Mouse (Mus musculus): ENCODE measurements around the gene 7420426K07Rik.

The 7420426K07Rik gene

DNA sequence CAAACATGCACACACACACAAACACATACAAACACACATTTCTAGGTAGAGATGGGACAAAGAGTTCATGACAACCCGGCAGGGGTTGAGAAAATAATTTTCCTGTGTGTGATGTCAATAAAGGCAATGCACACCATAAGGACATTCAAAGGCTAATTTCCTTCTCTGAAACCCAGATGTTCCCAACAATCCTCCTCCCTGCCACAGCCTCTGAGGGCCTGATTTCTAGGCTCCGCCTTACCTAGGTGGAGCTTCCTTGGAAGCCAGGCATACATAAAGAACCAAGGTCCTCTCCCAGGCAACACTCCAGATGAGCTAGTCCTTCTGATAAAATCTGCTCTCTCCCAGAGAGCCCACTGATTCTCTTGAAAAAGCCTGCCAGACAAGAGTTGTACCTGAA lies at the start of gene 7420426K07Rik:
Gene 7420426K07Rik (plus strand): TSS at position 301 of the 400 bp plus-strand sequence.
- ATAC-seq (ENCODE audit: low TSS enrichment), result no peak

DNA sequence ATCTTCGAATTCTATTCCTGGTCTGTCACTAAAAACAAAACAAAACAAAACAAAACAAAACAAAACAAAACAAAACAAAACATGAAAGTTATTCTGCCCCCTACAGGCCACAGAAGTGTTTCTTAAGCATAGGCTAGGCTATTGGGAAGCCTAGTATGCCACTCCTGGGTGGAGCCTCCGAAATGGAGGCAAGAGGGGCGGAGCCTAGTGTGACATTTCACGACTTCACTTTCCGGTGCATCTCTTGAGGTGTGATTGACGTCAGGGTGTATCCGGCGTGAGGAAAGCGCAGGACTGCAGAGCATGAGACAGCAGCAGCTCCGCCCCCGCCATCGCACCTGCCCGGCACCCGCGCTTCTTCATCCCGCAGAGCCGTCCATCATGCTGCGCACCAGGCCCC lies 46.7 kb upstream of the 7420426K07Rik start, which contains the start of gene Prr23a2:
Gene Prr23a2 (plus strand): TSS at position 285 of the 400 bp plus-strand sequence.
- no peak for ATAC-seq (ENCODE audit: low TSS enrichment)

DNA sequence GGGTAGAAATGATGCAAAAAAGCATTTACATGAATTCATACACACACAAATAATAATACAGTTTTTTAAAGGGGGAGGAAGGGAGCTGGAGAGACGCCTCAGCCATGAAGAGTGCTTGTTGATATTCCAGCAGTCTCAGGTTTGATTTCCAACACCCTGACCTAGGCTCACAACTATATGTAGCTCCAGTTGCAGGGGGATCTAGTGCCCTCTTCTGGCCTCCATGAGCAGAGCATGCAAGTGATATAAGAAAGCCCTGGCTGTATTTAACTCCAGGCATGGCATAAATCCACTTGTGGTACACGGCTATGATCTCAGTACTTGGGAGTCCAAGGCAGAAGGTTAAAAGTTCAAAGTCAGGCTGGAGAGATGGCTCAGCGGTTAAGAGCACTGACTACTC lies 39.5 kb upstream of the 7420426K07Rik start:
- no peak for ATAC-seq (ENCODE audit: low TSS enrichment)

DNA sequence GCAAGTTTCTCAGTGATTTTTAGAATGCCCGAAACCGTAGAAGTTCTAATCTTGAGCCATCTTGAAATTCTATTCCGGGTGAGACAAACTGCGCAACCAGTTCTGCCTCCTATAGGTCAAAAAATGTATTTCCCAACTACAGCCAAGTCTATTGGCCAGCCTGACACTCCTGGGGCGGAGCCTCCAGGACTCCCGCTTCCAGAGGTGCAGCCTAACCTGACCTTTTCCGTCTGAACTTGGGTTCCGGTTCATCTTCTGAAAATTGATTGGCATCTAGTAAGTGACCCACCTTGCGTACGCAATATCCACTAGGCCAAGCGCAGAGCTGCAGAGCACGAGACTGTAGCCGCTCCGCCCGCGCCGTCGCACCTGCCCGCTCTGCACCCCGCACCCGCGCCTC lies 38.3 kb upstream of the 7420426K07Rik start, which contains the start of gene Prr23a3:
Gene Prr23a3 (plus strand): TSS at position 197 of the 400 bp plus-strand sequence.
- ATAC-seq (ENCODE audit: low TSS enrichment), result no peak

DNA sequence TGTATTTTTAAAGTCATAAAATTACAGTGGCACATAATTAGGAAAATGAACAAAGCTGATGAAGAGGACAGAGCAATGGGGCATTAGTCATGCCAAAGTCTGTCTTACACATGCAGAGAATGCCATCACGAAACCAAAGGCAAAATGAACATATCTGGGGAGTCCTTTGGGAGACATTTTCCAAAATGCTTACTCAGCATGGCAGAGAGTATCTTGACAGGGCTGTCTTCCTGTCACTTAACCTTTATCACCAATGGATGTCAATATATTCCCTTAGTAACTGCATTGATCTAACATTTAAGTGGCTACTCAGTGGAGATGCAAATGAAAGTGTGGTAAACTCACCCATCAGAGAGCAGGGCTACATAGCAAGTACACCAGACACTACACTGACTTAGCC lies 1.4 kb upstream of the 7420426K07Rik start:
- no peak for ATAC-seq (ENCODE audit: low TSS enrichment)

DNA sequence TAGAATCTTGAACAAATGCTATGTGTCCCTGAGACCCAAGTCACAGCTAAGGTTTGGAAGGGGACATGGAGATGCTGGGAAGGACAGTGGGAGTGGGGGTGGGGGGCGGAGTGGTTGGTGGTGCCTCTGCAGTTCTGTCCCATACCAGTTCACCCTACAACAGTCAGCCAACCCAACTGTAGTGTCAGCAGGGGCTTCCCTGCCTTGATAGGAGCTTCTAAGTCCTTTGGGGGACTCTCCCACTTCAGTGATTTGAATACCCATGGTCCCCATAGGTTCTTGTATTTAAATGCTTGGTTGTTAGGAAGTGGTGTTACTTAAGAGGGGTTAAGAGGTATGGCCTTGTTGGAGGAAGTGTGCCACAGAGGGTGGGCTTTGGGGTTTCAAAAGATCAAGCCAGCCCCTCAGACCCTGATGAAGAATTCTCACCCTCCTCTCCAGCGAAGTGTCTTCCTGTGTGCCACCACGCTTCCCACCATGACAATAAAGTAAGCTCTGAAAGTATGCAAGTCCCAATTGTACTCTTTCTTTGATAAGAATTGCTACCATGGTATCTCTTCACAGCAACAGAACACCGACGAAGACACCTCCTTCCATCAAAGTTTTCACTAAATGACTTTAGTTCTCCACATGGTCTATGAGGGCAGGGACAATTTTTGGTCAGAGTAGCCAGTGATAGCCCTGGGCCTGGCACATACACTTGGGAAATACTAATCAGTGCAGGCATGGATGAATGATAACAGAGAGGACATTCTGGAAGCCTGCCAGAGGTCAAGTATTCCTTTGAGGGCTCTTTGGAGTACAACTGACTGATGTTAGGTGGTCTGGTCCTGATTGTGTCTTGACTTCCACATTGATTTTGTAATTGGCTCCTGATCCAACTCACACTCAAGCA lies 18.0 kb downstream of the 7420426K07Rik start:
- no peak for ATAC-seq (ENCODE audit: low TSS enrichment)

DNA sequence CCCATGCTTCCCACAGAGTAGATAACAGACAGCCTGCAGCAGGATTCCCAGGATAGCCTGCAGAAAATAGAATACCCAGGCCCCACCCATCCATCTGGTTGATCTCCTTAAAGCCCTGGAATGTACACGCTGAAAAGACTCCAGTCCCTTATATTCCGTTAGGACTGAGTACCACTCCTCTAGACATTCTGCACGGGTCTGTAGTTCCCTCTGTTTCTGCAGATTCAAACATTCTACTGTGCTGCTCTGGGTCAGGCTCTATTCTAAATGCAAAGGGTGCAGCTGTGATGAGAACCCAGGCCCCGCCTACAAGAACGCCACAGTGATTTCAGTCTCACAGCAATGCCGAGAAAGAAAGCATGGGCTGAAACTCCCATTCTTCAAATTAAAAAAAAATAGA lies 20.2 kb downstream of the 7420426K07Rik start:
- ATAC-seq (ENCODE audit: low TSS enrichment), result peak; percentile 76

DNA sequence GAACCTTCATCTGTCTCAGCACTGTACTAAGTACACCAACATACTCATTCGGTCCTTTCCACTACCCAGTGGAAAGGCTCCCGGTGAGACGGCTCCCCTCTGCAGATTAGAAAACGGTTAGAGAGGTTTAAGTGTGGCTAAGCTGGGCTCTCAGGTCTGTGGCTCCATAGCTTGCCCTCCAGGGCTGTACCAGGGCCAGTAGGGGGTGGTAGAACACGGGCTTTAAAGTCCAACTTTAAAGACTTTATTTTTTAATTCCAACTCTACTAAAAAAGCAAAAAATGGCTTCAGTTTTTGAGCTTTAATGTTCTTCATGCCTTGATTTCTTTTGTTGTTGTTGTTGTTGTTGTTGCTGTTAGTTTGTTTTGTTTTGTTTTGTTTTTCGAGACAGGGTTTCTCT lies 21.3 kb downstream of the 7420426K07Rik start:
- no peak for ATAC-seq (ENCODE audit: low TSS enrichment)

DNA sequence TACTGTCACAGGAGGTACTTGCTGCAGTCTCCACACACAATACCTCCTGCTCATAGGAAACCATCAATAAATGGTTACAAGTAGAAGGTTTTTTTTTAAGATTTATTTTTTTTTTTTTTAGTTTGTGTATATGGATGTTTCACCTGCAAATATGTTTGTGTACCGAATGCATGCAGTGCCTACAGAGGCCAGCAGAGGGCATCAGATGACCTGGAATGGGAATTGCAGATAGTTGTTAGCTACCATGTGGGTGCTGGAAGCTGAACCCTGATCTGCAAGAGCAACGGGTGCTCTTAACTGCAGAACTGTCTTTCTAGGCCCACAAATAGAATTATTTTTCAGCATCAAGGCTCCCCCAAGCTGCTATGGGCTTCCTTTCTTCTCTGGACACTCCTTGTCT lies 26.6 kb downstream of the 7420426K07Rik start:
- no peak for ATAC-seq (ENCODE audit: low TSS enrichment)

DNA sequence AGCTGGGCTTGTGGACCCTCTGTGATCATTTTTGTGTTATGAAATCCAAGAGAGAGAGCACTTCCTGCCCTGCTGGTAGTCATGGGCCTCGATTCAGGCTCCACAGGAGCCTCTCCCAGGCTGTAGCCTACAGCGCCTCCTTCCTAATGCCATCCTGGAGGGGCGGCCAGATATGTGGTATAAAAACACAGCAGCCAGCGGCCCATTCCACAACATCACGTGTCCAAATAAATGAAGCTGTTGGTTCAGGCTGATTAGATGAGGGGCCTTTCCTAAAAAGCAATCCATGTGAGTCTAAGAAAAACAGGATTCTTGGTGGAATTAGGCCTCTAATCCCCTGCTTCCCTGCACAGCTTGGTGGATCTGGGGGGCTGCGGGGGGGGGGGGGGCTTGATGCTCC lies 30.0 kb downstream of the 7420426K07Rik start:
- ATAC-seq (ENCODE audit: low TSS enrichment), result no peak

DNA sequence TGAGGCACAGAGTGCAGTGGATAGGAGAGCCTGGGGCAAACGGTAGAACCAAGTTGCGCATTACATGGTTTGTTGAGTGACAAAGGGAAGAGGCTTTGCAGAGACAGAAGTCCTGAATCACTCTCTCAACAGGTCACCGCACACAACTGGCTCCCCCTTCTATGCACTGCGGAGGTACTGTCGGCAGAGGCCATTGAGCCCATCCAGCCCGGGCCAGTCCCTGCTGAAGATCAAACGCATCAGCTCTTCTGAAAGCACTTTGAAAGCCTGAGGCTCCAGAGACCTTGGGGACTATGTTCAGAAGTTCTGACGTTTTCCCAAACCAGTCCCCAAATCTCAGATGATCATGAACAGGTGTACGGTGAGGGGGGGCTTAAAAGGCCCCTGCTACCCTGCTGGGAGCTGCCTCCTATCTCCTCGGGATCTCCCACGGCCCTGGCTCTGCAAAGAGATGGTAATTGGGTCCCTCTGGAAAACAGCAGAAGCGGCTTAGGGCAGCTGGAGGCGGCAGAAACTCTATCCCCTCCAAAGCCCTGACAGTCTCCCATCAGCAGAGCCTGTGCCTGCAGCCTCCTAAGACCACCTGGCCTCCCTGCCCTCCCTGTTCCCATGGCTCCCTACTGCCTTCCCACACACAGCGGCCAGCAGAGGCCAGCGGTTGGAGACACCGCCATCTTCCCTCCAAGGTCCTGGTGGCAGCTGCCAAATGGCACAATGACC lies 32.4 kb downstream of the 7420426K07Rik start:
- ATAC-seq (ENCODE audit: low TSS enrichment), result no peak

DNA sequence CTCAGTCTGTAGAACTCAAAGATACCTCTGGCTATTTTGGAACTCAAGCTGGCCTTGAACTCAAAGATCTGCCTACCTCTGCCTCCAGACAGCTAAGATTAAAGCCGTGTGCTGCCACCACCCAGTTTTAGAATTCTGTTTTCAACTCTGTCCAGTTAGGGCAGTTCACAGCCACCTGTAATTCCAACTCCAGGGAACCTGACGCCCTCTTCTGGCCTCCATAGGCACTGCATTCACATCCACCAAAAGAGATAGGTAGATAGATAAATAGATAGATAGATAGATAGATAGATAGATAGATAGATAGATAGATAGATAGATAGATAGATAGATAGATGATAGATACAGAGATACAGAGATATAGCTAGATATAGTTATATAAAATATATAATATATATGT lies 36.4 kb downstream of the 7420426K07Rik start:
- no peak for ATAC-seq (ENCODE audit: low TSS enrichment)

DNA sequence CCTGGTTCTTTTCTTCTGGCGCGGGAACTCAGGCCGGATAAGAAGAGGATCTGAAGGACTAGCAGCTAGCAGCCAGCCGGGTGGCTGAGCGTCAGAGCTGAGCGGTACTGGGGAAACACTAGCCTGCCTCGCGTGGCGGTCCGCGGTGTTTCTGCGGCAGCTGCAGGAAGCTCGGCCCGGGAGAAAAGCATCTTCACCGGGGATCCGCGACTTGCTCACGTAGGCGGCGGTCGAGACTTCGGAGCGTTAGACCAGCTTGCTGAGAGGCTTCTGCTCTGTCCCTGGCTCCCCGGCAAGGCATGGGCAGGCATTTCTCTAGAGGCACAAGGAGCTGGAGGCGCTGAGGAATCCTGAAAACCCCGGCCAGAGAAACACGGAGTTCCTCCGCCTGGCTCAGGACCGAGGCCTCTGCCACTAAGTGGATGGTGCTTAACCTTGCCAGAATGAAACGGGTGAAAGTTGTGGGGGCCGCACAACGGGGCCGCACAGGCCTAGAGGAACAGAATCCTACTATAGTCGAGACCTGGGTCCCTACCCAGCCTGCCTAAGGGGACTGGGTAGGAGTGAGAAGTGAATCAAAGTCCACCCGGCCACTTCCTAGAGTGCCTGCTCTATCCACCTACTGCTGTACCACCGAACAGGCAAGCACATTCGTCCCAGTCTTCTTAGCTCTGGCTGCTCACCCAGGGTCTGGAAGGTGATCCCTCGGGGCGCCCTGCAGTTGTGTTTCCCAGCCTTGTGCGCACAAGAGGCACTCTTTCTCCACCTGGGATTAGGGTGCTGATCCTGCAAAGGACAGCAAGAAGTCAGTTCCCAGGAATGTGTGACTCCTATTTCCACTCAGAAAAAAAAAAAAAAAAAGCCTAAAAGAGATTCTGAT lies 49.5 kb downstream of the 7420426K07Rik start:
- peak; percentile 82 for ATAC-seq (ENCODE audit: low TSS enrichment)

DNA sequence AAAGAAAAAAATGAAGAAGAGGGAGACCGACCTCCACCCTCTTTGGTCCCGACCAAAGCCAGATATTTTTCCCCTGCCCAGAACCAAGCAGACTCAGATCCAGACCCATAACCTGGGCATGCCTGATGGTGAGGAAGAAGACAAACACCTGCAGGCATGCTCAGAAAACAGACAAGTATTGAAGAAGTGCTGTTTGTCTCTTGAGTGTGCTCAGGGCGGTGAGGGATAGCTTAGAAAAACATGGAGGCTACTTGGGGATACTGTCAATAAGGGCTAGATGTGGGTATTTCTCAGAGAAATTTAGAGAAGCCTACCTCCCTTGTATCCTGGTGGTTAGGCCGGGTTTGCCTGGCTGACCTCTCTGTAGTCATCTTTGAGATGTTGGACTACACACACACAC lies 50.4 kb downstream of the 7420426K07Rik start:
- ATAC-seq (ENCODE audit: low TSS enrichment), result no peak

DNA sequence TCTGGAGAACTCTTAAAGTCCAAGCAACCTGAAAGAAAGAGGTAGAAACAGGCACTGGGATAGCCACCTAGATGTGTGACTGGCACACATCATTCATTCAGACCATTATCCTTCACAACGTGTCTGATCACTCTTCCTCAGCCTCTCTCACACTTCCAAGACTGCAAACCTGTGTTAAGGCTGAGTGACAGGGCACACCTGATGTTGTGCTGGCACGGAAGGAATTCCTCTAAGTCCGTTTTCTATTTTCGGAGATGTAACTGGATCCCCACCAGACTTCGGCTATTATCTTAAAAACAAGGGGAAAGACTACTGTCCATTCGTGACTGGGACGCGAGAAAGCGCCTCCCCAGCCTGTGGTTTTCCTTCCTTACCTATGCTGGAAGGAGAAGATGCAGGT lies 50.9 kb downstream of the 7420426K07Rik start:
- no peak for ATAC-seq (ENCODE audit: low TSS enrichment)
